Mouse (Mus musculus) forebrain, embryonic 14.5 days (tissue): ENCODE measurements around the gene Myrfl. TPM values are rescaled to one million over a fixed set of nuclear protein-coding genes. Genes with fewer than 3 reads are reported as not detected.

Source experiments
- ATAC-seq: fragments of 200-750 bp; cut with Nextera tagmentation; 2 replicates; pipeline ENCODE4 v1.8.0; 2017; ENCODE audit warnings: mild to moderate bottlenecking, moderate library complexity
- DNase-seq: peaks from one replicate; pipeline ENCODE4 v3.0.0-alpha.2; 2015; ENCODE audit warnings: low spot score
- H3K27ac ChIP-seq: fragments of 300-500 bp; sonication (generic); 2 replicates; pipeline ENCODE4 v1.5.1; 2014; ENCODE audit warnings: low read depth, mild to moderate bottlenecking, control low read depth, low read length, moderate library complexity
- H3K27me3 ChIP-seq: fragments of 300-500 bp; sonication (generic); replicated peaks from 2 replicates; pipeline ENCODE4 v1.6.1; 2014; ENCODE audit warnings: low read length, control low read depth, mixed read lengths; ENCODE audit not compliant: control insufficient read depth, insufficient read depth
- H3K36me3 ChIP-seq: fragments of 300-500 bp; sonication (generic); 2 replicates; pipeline ENCODE4 v1.6.1; 2014; ENCODE audit warnings: low read length, control low read depth; ENCODE audit not compliant: control insufficient read depth, insufficient read depth
- H3K4me1 ChIP-seq: fragments of 300-500 bp; sonication (generic); 2 replicates; pipeline ENCODE4 v1.6.1; 2014; ENCODE audit warnings: antibody characterized with exemption, low read length, control low read depth; ENCODE audit not compliant: control insufficient read depth, insufficient read depth
- H3K4me2 ChIP-seq: fragments of 300-500 bp; sonication (generic); 2 replicates; pipeline ENCODE4 v1.6.1; 2014; ENCODE audit warnings: mild to moderate bottlenecking, control low read depth, low read length
- H3K4me3 ChIP-seq: fragments of 300-500 bp; sonication (generic); 2 replicates; pipeline ENCODE4 v1.5.1; 2014; ENCODE audit warnings: low read depth, low read length, control low read depth
- H3K9ac ChIP-seq: fragments of 300-500 bp; sonication (generic); 2 replicates; pipeline ENCODE4 v1.6.1; 2014; ENCODE audit warnings: mild to moderate bottlenecking, low read length, control low read depth, moderate library complexity
- H3K9me3 ChIP-seq: fragments of 300-500 bp; sonication (generic); replicated peaks from 2 replicates; pipeline ENCODE4 v1.6.1; 2016; ENCODE audit warnings: low read length, control low read depth, mixed read lengths; ENCODE audit not compliant: control insufficient read depth
- WGBS: fragments of 180-500 bp; shearing (Covaris S2); extraction: QIAGEN DNeasy Blood & Tissue Kit; methylation state at CpG from one replicate; pipeline ENCODE4 v1.1.7; 2014; 5-methylcytosine and 5-hydroxymethylcytosine counted together
- polyA plus RNA-seq: library from polyadenylated mRNA; unstranded; fragments of >200 nt; fragmentation: Nextera tagmentation; extraction: Ambion mirVana; gene quantifications from 2 replicates; pipeline ENCODE4 v1.2.1, GENCODE M21; 2014

Myrfl gene
- polyA plus RNA-seq, 1 experiment from 2014 or later = 0.06 TPM

DNA sequence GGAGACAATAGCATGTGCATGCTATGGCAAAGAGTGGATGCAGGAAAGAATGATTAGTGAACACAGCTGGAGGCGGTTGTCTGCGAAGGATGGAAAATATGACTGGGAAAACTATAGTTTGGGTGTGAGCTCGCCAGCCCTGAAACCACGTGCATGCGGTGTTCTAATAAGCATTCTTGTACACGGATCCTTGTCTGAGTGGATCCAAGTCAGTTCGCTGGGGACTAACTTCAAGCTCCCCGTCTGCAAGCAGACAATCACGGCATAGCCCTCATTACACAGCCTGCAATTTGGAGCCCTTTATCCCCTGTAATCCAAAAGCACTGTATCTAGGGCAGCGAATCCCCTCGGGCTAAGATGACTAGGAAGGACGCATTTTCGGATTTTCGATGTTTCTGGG is 136.2 kb downstream of the Myrfl start:
- Histone ChIP-seq H3K36me3 (no peaks in the 10 kb centered on the region), H3K27ac (no peak overlapping the region), H3K4me2 (no peak overlapping the region), H3K9ac (no peak overlapping the region), H3K9me3 (no peaks in the 10 kb centered on the region), H3K4me3 (no peak overlapping the region), H3K27me3 (no peaks in the 10 kb centered on the region), H3K4me1 (no peaks in the 10 kb centered on the region)
- ATAC-seq (no peak), DNase-seq (no peak)
- WGBS = 71% methylated on average over 14 of the region's 14 CpGs

DNA sequence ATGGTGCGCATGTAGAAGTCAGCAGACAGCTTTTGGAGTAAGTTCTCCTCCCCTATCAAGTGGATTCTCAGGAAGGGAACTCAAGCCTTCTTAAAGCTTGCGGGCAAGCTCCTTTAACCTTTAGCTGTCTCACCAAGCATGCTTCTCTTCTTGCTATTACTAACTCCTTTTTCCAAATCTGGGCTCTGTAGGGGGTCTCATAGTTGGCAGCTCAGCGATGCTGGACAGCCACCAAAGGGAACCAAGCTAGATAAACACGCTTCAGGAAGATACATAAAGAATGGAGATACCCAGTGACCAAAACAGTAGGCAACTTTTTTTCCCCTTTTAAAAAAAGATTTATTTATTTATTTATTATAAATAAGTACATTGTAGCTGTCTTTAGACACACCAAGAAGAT is 136.9 kb downstream of the Myrfl start:
- 93% methylated on average over 4 of the region's 4 CpGs for WGBS
- no peaks in the 10 kb centered on the region for H3K36me3 ChIP-seq
- no peak overlapping the region for H3K27ac ChIP-seq
- H3K27me3 ChIP-seq = no peaks in the 10 kb centered on the region
- no peak for ATAC-seq
- H3K9me3 ChIP-seq = no peaks in the 10 kb centered on the region
- H3K9ac ChIP-seq = no peak overlapping the region
- no peak overlapping the region for H3K4me3 ChIP-seq
- H3K4me1 ChIP-seq = no peaks in the 10 kb centered on the region
- DNase-seq = no peak
- no peak overlapping the region for H3K4me2 ChIP-seq

DNA sequence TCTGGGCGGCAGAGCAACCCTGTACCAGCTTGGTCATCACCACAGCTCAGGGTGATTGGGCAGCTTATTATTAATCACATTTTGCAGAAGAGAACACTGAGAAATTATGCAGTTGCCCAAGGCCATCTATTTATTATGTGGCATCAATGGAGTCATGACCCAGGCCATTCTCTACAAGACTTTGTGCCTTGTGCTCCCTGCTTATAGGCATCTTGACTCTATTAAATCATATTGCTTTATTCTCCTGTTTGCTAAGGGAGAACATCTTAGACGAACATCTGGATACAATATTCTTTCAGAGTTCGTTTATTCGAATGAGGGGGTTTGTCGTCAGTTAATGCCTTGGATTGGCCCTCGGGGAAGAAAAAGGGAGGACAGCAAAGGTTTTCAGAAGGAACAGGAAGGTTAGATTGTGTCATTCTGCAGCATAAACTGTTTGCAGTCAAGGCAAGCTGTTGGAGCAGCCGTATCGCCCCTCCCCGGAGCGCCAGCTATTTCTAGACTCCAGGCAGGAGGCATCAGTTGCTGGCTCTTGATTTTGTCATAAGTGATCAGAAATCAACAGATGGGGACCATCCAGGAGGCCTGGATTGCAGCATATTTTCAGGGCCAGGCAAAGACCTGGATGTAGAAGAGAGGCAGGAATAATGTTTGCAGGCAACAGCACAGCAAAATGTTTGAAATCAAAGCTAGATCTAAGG is 140.7 kb downstream of the Myrfl start:
- H3K27ac ChIP-seq = no peak overlapping the region
- no peaks in the 10 kb centered on the region for H3K4me1 ChIP-seq
- no peak for ATAC-seq
- H3K9me3 ChIP-seq = no peaks in the 10 kb centered on the region
- H3K36me3 ChIP-seq = no peaks in the 10 kb centered on the region
- H3K4me2 ChIP-seq = no peak overlapping the region
- H3K4me3 ChIP-seq = no peak overlapping the region
- WGBS = 78% methylated on average over 10 of the region's 10 CpGs
- peak; percentile 30 for DNase-seq
- H3K27me3 ChIP-seq = no peaks in the 10 kb centered on the region
- H3K9ac ChIP-seq = no peak overlapping the region

DNA sequence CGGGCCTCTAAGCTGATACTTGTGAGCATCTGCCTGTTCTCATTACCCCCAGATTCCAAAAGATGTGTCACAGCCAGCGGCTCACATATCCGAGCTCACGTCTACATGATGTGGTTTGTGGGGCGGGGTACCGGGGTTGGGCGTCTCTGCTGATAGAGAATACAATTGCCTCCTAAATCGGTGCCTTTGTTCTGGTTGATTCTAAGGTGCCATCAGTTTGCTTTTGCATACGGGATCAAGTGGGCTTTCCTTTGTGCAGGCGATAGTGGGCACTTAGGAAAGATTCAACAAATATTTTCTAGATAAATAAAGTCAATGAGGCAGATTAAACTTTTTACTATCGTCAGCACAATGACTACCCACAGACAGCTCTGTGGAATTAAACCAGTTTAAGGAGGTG is 141.8 kb downstream of the Myrfl start:
- Histone ChIP-seq H3K27ac (no peak overlapping the region), H3K4me3 (no peak overlapping the region), H3K4me2 (no peak overlapping the region), H3K36me3 (no peaks in the 10 kb centered on the region), H3K27me3 (no peaks in the 10 kb centered on the region), H3K4me1 (no peaks in the 10 kb centered on the region), H3K9me3 (no peaks in the 10 kb centered on the region), H3K9ac (no peak overlapping the region)
- whole genome bisulfite sequencing = 86% methylated on average over 11 of the region's 11 CpGs
- DNase-seq (no peak), ATAC-seq (no peak)

- no peaks in the 10 kb centered on the region for H3K36me3 ChIP-seq
- H3K4me1 ChIP-seq = no peaks in the 10 kb centered on the region
- 87% methylated on average over 14 of the region's 14 CpGs for whole genome bisulfite sequencing
- no peak for ATAC-seq
- H3K27me3 ChIP-seq = no peaks in the 10 kb centered on the region
- H3K9ac ChIP-seq = no peak overlapping the region
- DNase-seq = no peak
- no peak overlapping the region for H3K27ac ChIP-seq
- no peak overlapping the region for H3K4me3 ChIP-seq
- H3K4me2 ChIP-seq = no peak overlapping the region
- H3K9me3 ChIP-seq = no peaks in the 10 kb centered on the region
These were observed 145.8 kb downstream of the Myrfl start for GRCm38 (mm10) chr10:116750895-116751294.

DNA sequence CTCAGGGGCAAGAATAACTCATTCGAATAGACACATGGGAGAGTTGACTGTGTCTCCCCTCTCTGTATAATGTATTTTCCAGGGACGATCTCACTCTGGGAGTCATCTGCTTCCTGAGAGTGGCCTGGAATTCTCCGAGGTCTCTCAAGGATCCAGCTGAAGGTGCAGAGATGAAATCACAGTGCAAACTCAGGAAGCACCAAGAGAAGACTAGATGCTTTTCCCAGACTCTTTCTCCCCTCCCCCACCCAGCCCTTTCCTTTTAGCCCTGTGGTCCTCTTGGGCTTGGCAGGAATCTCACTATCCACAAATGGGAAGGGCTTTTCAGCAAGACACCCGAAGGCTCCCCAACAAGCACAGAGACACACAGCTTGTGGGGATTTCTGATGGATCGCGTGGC is 146.7 kb downstream of the Myrfl start:
- no peak for DNase-seq
- no peak overlapping the region for H3K27ac ChIP-seq
- WGBS = 83% methylated on average over 6 of the region's 6 CpGs
- H3K27me3 ChIP-seq = no peaks in the 10 kb centered on the region
- H3K36me3 ChIP-seq = no peaks in the 10 kb centered on the region
- H3K4me3 ChIP-seq = no peak overlapping the region
- no peaks in the 10 kb centered on the region for H3K4me1 ChIP-seq
- no peaks in the 10 kb centered on the region for H3K9me3 ChIP-seq
- H3K4me2 ChIP-seq = no peak overlapping the region
- H3K9ac ChIP-seq = no peak overlapping the region
- ATAC-seq = no peak

DNA sequence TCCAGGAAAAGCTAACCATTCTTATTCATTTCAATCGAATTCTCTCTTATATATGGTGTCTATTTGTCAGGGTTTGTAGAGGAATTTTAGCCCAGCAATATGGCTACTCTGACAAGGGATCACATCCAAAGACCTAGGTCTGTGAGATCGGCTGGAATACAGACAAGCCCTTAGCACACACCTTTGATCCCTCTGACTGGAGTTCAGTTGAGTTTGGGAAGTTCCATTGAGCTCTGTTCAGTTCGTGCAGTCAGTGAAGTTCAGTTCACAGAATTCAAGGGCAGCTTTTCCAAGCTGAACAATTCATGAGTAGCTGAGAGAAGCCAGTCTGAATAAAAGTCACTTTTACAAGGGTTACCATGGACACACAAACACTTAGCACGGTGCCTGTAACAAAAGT is 148.0 kb downstream of the Myrfl start:
- Histone ChIP-seq H3K36me3 (no peaks in the 10 kb centered on the region), H3K4me1 (no peaks in the 10 kb centered on the region), H3K27me3 (no peaks in the 10 kb centered on the region), H3K4me3 (no peak overlapping the region), H3K27ac (no peak overlapping the region), H3K4me2 (no peak overlapping the region), H3K9ac (no peak overlapping the region), H3K9me3 (no peaks in the 10 kb centered on the region)
- no peak for DNase-seq
- ATAC-seq = no peak
- 80% methylated on average over 4 of the region's 4 CpGs for WGBS

- no peak for ATAC-seq
- Histone ChIP-seq H3K9me3 (no peaks in the 10 kb centered on the region), H3K27me3 (no peaks in the 10 kb centered on the region), H3K4me2 (no peak overlapping the region), H3K27ac (no peak overlapping the region), H3K36me3 (no peaks in the 10 kb centered on the region), H3K9ac (no peak overlapping the region), H3K4me3 (no peak overlapping the region), H3K4me1 (no peaks in the 10 kb centered on the region)
- 80% methylated on average over 10 of the region's 10 CpGs for WGBS
- DNase-seq = no peak
These were observed 150.3 kb downstream of the Myrfl start for GRCm38 (mm10) chr10:116746281-116747011.

- WGBS = 75% methylated on average over 2 of the region's 2 CpGs
These were observed 154.0 kb downstream of the Myrfl start for GRCm38 (mm10) chr10:116742696-116743095.

More at GRCm38 (mm10) chr10:116742696-116743095, 154.0 kb downstream of the Myrfl start:
- ATAC-seq (no peak), DNase-seq (no peak)
- Histone ChIP-seq H3K27me3 (no peaks in the 10 kb centered on the region), H3K4me3 (no peak overlapping the region), H3K9me3 (no peaks in the 10 kb centered on the region), H3K4me2 (no peak overlapping the region), H3K27ac (no peak overlapping the region), H3K9ac (no peak overlapping the region), H3K4me1 (no peaks in the 10 kb centered on the region), H3K36me3 (no peaks in the 10 kb centered on the region)
